Mouse (Mus musculus): ENCODE measurements around the gene Rpl21. TPM values are rescaled to one million over a fixed set of nuclear protein-coding genes. Genes with fewer than 3 reads are reported as not detected.
A peak's percentile ranks its signal among the peaks of the same experiment; 100 is the strongest.

Gene Rpl21
- polyA plus RNA-seq (2014; fragmentation: Nextera tagmentation; extraction: Ambion mirVana) = 508 and 515 TPM in 2 replicates

- WGBS = under 1% methylated on average over 57 of the region's 60 CpGs
- Histone ChIP-seq H3K27me3 (ENCODE audit: control insufficient read depth, insufficient read depth, low read length) (no peaks in the 10 kb centered on the region), H3K27ac (ENCODE audit: low read depth, low read length) (peak within 1 kb of the TSS; percentile 75), H3K4me3 (ENCODE audit: low read depth, low read length) (peak within 1 kb of the TSS; percentile 97), H3K9ac (ENCODE audit: low read depth, low read length) (peak within 1 kb of the TSS; percentile 98), H3K9me3 (ENCODE audit: control insufficient read depth, low read length) (no peaks in the 10 kb centered on the region), H3K4me2 (replicated peaks; ENCODE audit: low read depth, low read length) (peak within 1 kb of the TSS; percentile 73), H3K36me3 (ENCODE audit: control insufficient read depth, insufficient read depth, low read length) (peaks cover 10% of the 10 kb centered on the region; the same call in 1 of the 2 replicates), H3K4me1 (replicated peaks; ENCODE audit: control insufficient read depth, insufficient read depth, low read length) (no peaks in the 10 kb centered on the region)
- DNase-seq (ENCODE audit: low spot score) (peak; percentile 93), ATAC-seq (ENCODE audit: low FRiP score) (peak; percentile 98)
These were observed at the start of gene Rpl21 for GRCm38 (mm10) chr5:146832769-146833448. Rpl21 (plus strand) TSS chr5:146832890.

GRCm38 (mm10) chr5:146783300-146783699, 49.4 kb upstream of the Rpl21 start:
- H3K4me1 ChIP-seq (replicated peaks; ENCODE audit: control insufficient read depth, insufficient read depth, low read length) = no peaks in the 10 kb centered on the region
- no peak overlapping the region for H3K9ac ChIP-seq (ENCODE audit: low read depth, low read length)
- H3K4me2 ChIP-seq (replicated peaks; ENCODE audit: low read depth, low read length) = no peak overlapping the region
- no peak overlapping the region for H3K27ac ChIP-seq (ENCODE audit: low read depth, low read length)
- H3K27me3 ChIP-seq (ENCODE audit: control insufficient read depth, insufficient read depth, low read length) = no peaks in the 10 kb centered on the region
- no peaks in the 10 kb centered on the region for H3K36me3 ChIP-seq (ENCODE audit: control insufficient read depth, insufficient read depth, low read length)
- 88% methylated on average over 10 of the region's 10 CpGs for WGBS
- DNase-seq (ENCODE audit: low spot score) (no peak), ATAC-seq (ENCODE audit: low FRiP score) (no peak)
- H3K4me3 ChIP-seq (ENCODE audit: low read depth, low read length) = no peak overlapping the region
- no peaks in the 10 kb centered on the region for H3K9me3 ChIP-seq (ENCODE audit: control insufficient read depth, low read length)

GRCm38 (mm10) chr5:146783891-146784290, 48.8 kb upstream of the Rpl21 start:
- no peaks in the 10 kb centered on the region for H3K4me1 ChIP-seq (replicated peaks; ENCODE audit: control insufficient read depth, insufficient read depth, low read length)
- no peak overlapping the region for H3K4me3 ChIP-seq (ENCODE audit: low read depth, low read length)
- H3K27me3 ChIP-seq (ENCODE audit: control insufficient read depth, insufficient read depth, low read length) = no peaks in the 10 kb centered on the region
- no peaks in the 10 kb centered on the region for H3K9me3 ChIP-seq (ENCODE audit: control insufficient read depth, low read length)
- H3K4me2 ChIP-seq (replicated peaks; ENCODE audit: low read depth, low read length) = no peak overlapping the region
- H3K9ac ChIP-seq (ENCODE audit: low read depth, low read length) = no peak overlapping the region
- H3K36me3 ChIP-seq (ENCODE audit: control insufficient read depth, insufficient read depth, low read length) = no peaks in the 10 kb centered on the region
- DNase-seq (ENCODE audit: low spot score) (no peak), ATAC-seq (ENCODE audit: low FRiP score) (no peak)
- WGBS = 96% methylated on average over 10 of the region's 10 CpGs
- no peak overlapping the region for H3K27ac ChIP-seq (ENCODE audit: low read depth, low read length)

GRCm38 (mm10) chr5:146786123-146786522, 46.6 kb upstream of the Rpl21 start:
- H3K27ac ChIP-seq (ENCODE audit: low read depth, low read length) = no peak overlapping the region
- ATAC-seq (ENCODE audit: low FRiP score) (no peak), DNase-seq (ENCODE audit: low spot score) (no peak)
- H3K9ac ChIP-seq (ENCODE audit: low read depth, low read length) = no peak overlapping the region
- H3K27me3 ChIP-seq (ENCODE audit: control insufficient read depth, insufficient read depth, low read length) = no peaks in the 10 kb centered on the region
- H3K9me3 ChIP-seq (ENCODE audit: control insufficient read depth, low read length) = no peaks in the 10 kb centered on the region
- no peaks in the 10 kb centered on the region for H3K4me1 ChIP-seq (replicated peaks; ENCODE audit: control insufficient read depth, insufficient read depth, low read length)
- H3K4me2 ChIP-seq (replicated peaks; ENCODE audit: low read depth, low read length) = no peak overlapping the region
- no peak overlapping the region for H3K4me3 ChIP-seq (ENCODE audit: low read depth, low read length)
- H3K36me3 ChIP-seq (ENCODE audit: control insufficient read depth, insufficient read depth, low read length) = no peaks in the 10 kb centered on the region
- 86% methylated on average over 8 of the region's 8 CpGs for WGBS

- H3K27ac ChIP-seq (ENCODE audit: low read depth, low read length) = no peak overlapping the region
- H3K9me3 ChIP-seq (ENCODE audit: control insufficient read depth, low read length) = no peaks in the 10 kb centered on the region
- ATAC-seq (ENCODE audit: low FRiP score) (no peak), DNase-seq (ENCODE audit: low spot score) (no peak)
- H3K27me3 ChIP-seq (ENCODE audit: control insufficient read depth, insufficient read depth, low read length) = no peaks in the 10 kb centered on the region
- no peaks in the 10 kb centered on the region for H3K4me1 ChIP-seq (replicated peaks; ENCODE audit: control insufficient read depth, insufficient read depth, low read length)
- H3K4me3 ChIP-seq (ENCODE audit: low read depth, low read length) = no peak overlapping the region
- H3K9ac ChIP-seq (ENCODE audit: low read depth, low read length) = no peak overlapping the region
- H3K4me2 ChIP-seq (replicated peaks; ENCODE audit: low read depth, low read length) = no peak overlapping the region
- H3K36me3 ChIP-seq (ENCODE audit: control insufficient read depth, insufficient read depth, low read length) = no peaks in the 10 kb centered on the region
- WGBS = 85% methylated on average over 9 of the region's 9 CpGs
These were observed 43.3 kb upstream of the Rpl21 start for GRCm38 (mm10) chr5:146789413-146789812.

- H3K9ac ChIP-seq (ENCODE audit: low read depth, low read length) = no peak overlapping the region
- H3K4me3 ChIP-seq (ENCODE audit: low read depth, low read length) = no peak overlapping the region
- H3K27me3 ChIP-seq (ENCODE audit: control insufficient read depth, insufficient read depth, low read length) = no peaks in the 10 kb centered on the region
- no peak overlapping the region for H3K4me2 ChIP-seq (replicated peaks; ENCODE audit: low read depth, low read length)
- DNase-seq (ENCODE audit: low spot score) = no peak
- no peak overlapping the region for H3K27ac ChIP-seq (ENCODE audit: low read depth, low read length)
- H3K4me1 ChIP-seq (replicated peaks; ENCODE audit: control insufficient read depth, insufficient read depth, low read length) = no peaks in the 10 kb centered on the region
- no peak for ATAC-seq (ENCODE audit: low FRiP score)
- no peaks in the 10 kb centered on the region for H3K36me3 ChIP-seq (ENCODE audit: control insufficient read depth, insufficient read depth, low read length)
- 91% methylated on average over 8 of the region's 8 CpGs for whole genome bisulfite sequencing
- no peaks in the 10 kb centered on the region for H3K9me3 ChIP-seq (ENCODE audit: control insufficient read depth, low read length)
These were observed 41.7 kb upstream of the Rpl21 start for GRCm38 (mm10) chr5:146790944-146791343.

GRCm38 (mm10) chr5:146792140-146792791, 40.4 kb upstream of the Rpl21 start:
- no peak overlapping the region for H3K4me2 ChIP-seq (replicated peaks; ENCODE audit: low read depth, low read length)

GRCm38 (mm10) chr5:146793630-146794083, 39.0 kb upstream of the Rpl21 start:
- ATAC-seq (ENCODE audit: low FRiP score) = no peak
- 11% methylated on average over 18 of the region's 18 CpGs for WGBS
- Histone ChIP-seq H3K4me1 (replicated peaks; ENCODE audit: control insufficient read depth, insufficient read depth, low read length) (no peaks in the 10 kb centered on the region), H3K9me3 (ENCODE audit: control insufficient read depth, low read length) (no peaks in the 10 kb centered on the region), H3K4me3 (ENCODE audit: low read depth, low read length) (peak overlapping the region; percentile 81), H3K27ac (ENCODE audit: low read depth, low read length) (peak overlapping the region; percentile 84; the same call in 1 of the 2 replicates), H3K36me3 (ENCODE audit: control insufficient read depth, insufficient read depth, low read length) (no peaks in the 10 kb centered on the region), H3K27me3 (ENCODE audit: control insufficient read depth, insufficient read depth, low read length) (no peaks in the 10 kb centered on the region), H3K9ac (ENCODE audit: low read depth, low read length) (peak overlapping the region; percentile 83), H3K4me2 (replicated peaks; ENCODE audit: low read depth, low read length) (peak overlapping the region; percentile 65)
- DNase-seq (ENCODE audit: low spot score) = peak; percentile 5

More at GRCm38 (mm10) chr5:146792140-146792791, 40.4 kb upstream of the Rpl21 start:
- H3K9me3 ChIP-seq (ENCODE audit: control insufficient read depth, low read length) = no peaks in the 10 kb centered on the region
- 81% methylated on average over 7 of the region's 7 CpGs for WGBS
- no peaks in the 10 kb centered on the region for H3K27me3 ChIP-seq (ENCODE audit: control insufficient read depth, insufficient read depth, low read length)
- no peak overlapping the region for H3K4me3 ChIP-seq (ENCODE audit: low read depth, low read length)
- H3K27ac ChIP-seq (ENCODE audit: low read depth, low read length) = no peak overlapping the region
- no peaks in the 10 kb centered on the region for H3K4me1 ChIP-seq (replicated peaks; ENCODE audit: control insufficient read depth, insufficient read depth, low read length)
- ATAC-seq (ENCODE audit: low FRiP score) (no peak), DNase-seq (ENCODE audit: low spot score) (no peak)
- H3K9ac ChIP-seq (ENCODE audit: low read depth, low read length) = no peak overlapping the region
- H3K36me3 ChIP-seq (ENCODE audit: control insufficient read depth, insufficient read depth, low read length) = no peaks in the 10 kb centered on the region
